Mouse (Mus musculus): ENCODE measurements at regions not wholly inside any gene's neighbourhood (a gene's known extent, or its start where the extent isn't known, plus 50 kb on each side); places are given as distances from the start of the nearest gene placed in this dataset.
"Not testable (repeated sequence)": the region's sequence is repeated elsewhere in the genome, so short reads cannot be mapped to it uniquely, and the experiment has no call there.

- TF ChIP-seq POLR2A (IDR thresholded peaks at IDR 0.05; ENCODE audit: control insufficient read depth, low read depth, low read length); CTCF (IDR thresholded peaks at IDR 0.05; ENCODE audit: control insufficient read depth, insufficient read depth, insufficient replicate concordance, low read depth, low read length): not testable (repeated sequence)
These were observed 206.7 kb downstream of the Diras2 start for GRCm38 (mm10) chr13:52324378-52324777.
